Mouse (Mus musculus) stomach, embryonic 16.5 days (tissue): ENCODE results near the gene Crabp1. TPM values are rescaled to one million over a fixed set of nuclear protein-coding genes. Genes with fewer than 3 reads are reported as not detected.

ENCODE experiments used
- ATAC-seq: fragments of 200-750 bp; cut with Nextera tagmentation; 2 replicates; pipeline ENCODE4 v1.8.0; 2017; ENCODE audit warnings: moderate number of reproducible peaks, moderate TSS enrichment; ENCODE audit not compliant: insufficient read depth, low FRiP score
- H3K27ac ChIP-seq: fragments of 300-500 bp; sonication (generic); 2 replicates; pipeline ENCODE4 v1.5.1; 2014; ENCODE audit warnings: low read length
- H3K27me3 ChIP-seq: fragments of 300-500 bp; sonication (generic); 2 replicates; pipeline ENCODE4 v1.6.1; 2014; ENCODE audit warnings: low read length, control low read depth, mixed read lengths; ENCODE audit not compliant: control insufficient read depth, insufficient read depth
- H3K36me3 ChIP-seq: fragments of 300-500 bp; sonication (generic); 2 replicates; pipeline ENCODE4 v1.6.1; 2014; ENCODE audit warnings: low read length; ENCODE audit not compliant: control insufficient read depth, insufficient read depth
- H3K4me1 ChIP-seq: fragments of 300-500 bp; sonication (generic); 2 replicates; pipeline ENCODE4 v1.6.1; 2014; ENCODE audit warnings: low read length, control low read depth, mixed read lengths; ENCODE audit not compliant: control insufficient read depth, insufficient read depth
- H3K4me2 ChIP-seq: fragments of 300-500 bp; sonication (generic); 2 replicates; pipeline ENCODE4 v1.6.1; 2014; ENCODE audit warnings: low read depth, low read length, mixed read lengths
- H3K4me3 ChIP-seq: fragments of 300-500 bp; sonication (generic); replicated peaks from 2 replicates; pipeline ENCODE4 v1.5.1; 2014; ENCODE audit warnings: mild to moderate bottlenecking, low read length
- H3K9ac ChIP-seq: fragments of 300-500 bp; sonication (generic); 2 replicates; pipeline ENCODE4 v1.6.1; 2014; ENCODE audit warnings: low read length
- H3K9me3 ChIP-seq: fragments of 300-500 bp; sonication (generic); replicated peaks from 2 replicates; pipeline ENCODE4 v1.6.1; 2016; ENCODE audit warnings: low read length, control low read depth; ENCODE audit not compliant: control insufficient read depth
- WGBS: fragments of 180-500 bp; shearing (Covaris S2); extraction: QIAGEN DNeasy Blood & Tissue Kit; methylation state at CpG from one replicate; pipeline ENCODE4 v1.1.7; 2014; 5-methylcytosine and 5-hydroxymethylcytosine counted together
- polyA plus RNA-seq: library from polyadenylated mRNA; unstranded; fragments of >200 nt; fragmentation: Nextera tagmentation; extraction: Ambion mirVana; gene quantifications from 2 replicates; pipeline ENCODE4 v1.2.1, GENCODE M21; 2015

The Crabp1 gene
- polyA plus RNA-seq: 34.3 and 43.5 TPM in 2 replicates

- no peak; the same call in 1 of the 2 replicates for ATAC-seq
- Histone ChIP-seq H3K4me1 (peaks cover 8% of the 10 kb centered on the region), H3K4me2 (peak within 1 kb of the TSS; percentile 73), H3K27ac (no peak within 1 kb of the TSS), H3K36me3 (no peaks in the 10 kb centered on the region), H3K4me3 (peak within 1 kb of the TSS; percentile 45), H3K27me3 (peaks cover 45% of the 10 kb centered on the region), H3K9me3 (no peaks in the 10 kb centered on the region), H3K9ac (peak within 1 kb of the TSS; percentile 38)
- WGBS: 1% methylated on average over 39 of the region's 45 CpGs
These were observed at the start of gene Crabp1 for GRCm38 (mm10) chr9:54764561-54765217. TSS of gene Crabp1 (plus strand) at chr9:54764748.

DNA sequence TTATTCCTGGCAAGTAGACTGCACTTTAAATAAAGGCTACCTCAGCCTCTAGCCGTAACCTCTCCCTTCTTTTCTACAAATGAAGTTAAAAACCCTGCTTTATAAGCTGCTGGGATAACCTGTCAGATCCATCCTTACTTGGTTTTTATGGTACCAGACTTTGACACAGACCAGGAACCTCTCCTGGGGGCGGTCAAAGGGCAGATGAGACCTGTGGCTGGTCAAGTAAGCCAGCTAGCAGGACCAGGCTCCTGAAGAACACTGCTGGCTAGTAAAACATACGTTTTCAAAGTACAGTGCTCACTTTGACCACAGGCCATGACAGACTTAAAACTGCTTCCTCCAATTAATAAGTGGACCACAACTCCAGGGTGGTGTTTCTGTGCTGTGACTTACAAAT, 48.8 kb upstream of the Crabp1 start:
- Histone ChIP-seq H3K4me1 (no peaks in the 10 kb centered on the region), H3K4me2 (no peak overlapping the region), H3K36me3 (peaks cover 31% of the 10 kb centered on the region), H3K9ac (no peak overlapping the region), H3K9me3 (no peaks in the 10 kb centered on the region), H3K27ac (no peak overlapping the region), H3K4me3 (no peak overlapping the region), H3K27me3 (no peaks in the 10 kb centered on the region)
- 90% methylated on average over 3 of the region's 3 CpGs for whole genome bisulfite sequencing
- ATAC-seq: no peak

DNA sequence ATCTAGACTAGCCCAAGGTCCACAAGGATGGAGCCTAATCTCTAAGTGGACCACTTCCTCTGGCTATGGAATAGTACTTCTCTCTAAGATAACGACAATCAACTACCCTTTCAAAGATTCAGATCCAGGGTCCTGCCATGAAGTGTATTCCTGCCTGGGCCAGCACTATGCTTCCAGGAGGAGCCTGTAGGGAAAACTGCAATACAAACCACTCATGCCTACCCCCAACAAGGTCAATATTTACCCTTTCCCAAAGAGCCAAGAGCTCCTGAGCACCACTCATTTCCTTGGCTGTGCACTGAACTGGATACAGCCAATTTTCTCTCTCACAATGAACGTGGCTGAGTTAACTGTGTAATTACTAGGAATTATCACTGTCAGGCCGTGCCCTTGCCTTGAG, 47.0 kb upstream of the Crabp1 start:
- no peak overlapping the region for H3K27ac ChIP-seq
- H3K9me3 ChIP-seq: no peaks in the 10 kb centered on the region
- H3K4me1 ChIP-seq: no peaks in the 10 kb centered on the region
- H3K9ac ChIP-seq: no peak overlapping the region
- H3K4me3 ChIP-seq: no peak overlapping the region
- ATAC-seq: no peak
- H3K36me3 ChIP-seq: peaks cover 36% of the 10 kb centered on the region
- 63% methylated on average over 3 of the region's 3 CpGs for WGBS
- no peaks in the 10 kb centered on the region for H3K27me3 ChIP-seq
- H3K4me2 ChIP-seq: no peak overlapping the region

GRCm38 (mm10) chr9:54722156-54722555, 42.4 kb upstream of the Crabp1 start:
- Histone ChIP-seq H3K4me1 (no peaks in the 10 kb centered on the region), H3K9ac (no peak overlapping the region), H3K4me2 (no peak overlapping the region), H3K27me3 (no peaks in the 10 kb centered on the region), H3K4me3 (no peak overlapping the region), H3K9me3 (no peaks in the 10 kb centered on the region), H3K27ac (no peak overlapping the region), H3K36me3 (peaks cover 29% of the 10 kb centered on the region)
- WGBS: 92% methylated on average over 7 of the region's 7 CpGs
- ATAC-seq: no peak

- no peak overlapping the region for H3K9ac ChIP-seq
- 86% methylated on average over 4 of the region's 4 CpGs for WGBS
- no peak overlapping the region for H3K27ac ChIP-seq
- no peaks in the 10 kb centered on the region for H3K4me1 ChIP-seq
- no peak overlapping the region for H3K4me2 ChIP-seq
- H3K4me3 ChIP-seq: no peak overlapping the region
- peaks cover 28% of the 10 kb centered on the region for H3K36me3 ChIP-seq
- H3K9me3 ChIP-seq: no peaks in the 10 kb centered on the region
- ATAC-seq: no peak
- no peaks in the 10 kb centered on the region for H3K27me3 ChIP-seq
These were observed 42.0 kb upstream of the Crabp1 start for GRCm38 (mm10) chr9:54722596-54722995.

DNA sequence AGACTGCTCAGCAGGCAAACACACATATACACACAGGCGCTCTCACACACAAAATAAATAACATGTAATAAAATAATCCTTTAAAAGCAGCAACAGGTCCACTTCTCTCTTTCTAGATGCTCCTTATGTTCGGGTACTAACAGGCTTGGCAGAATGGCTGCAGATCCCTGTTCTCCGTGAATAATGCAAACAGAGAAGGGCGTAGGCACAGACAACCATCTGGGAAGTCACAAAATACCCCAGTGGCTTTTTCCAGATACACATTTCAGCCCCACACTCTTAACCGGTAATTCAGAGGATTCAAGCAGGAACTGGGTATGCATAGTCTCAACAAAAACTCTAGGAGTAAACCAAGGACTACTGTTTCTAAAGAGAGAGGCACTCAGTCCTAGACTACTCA, 38.2 kb upstream of the Crabp1 start:
- Histone ChIP-seq H3K9ac (no peak overlapping the region), H3K9me3 (no peaks in the 10 kb centered on the region), H3K4me1 (no peaks in the 10 kb centered on the region), H3K27me3 (no peaks in the 10 kb centered on the region), H3K4me2 (no peak overlapping the region), H3K27ac (no peak overlapping the region), H3K36me3 (peaks cover 24% of the 10 kb centered on the region), H3K4me3 (no peak overlapping the region)
- ATAC-seq: no peak
- WGBS: 77% methylated on average over 5 of the region's 5 CpGs

GRCm38 (mm10) chr9:54732122-54732521, 32.4 kb upstream of the Crabp1 start:
- Histone ChIP-seq H3K4me1 (peaks cover 6% of the 10 kb centered on the region), H3K36me3 (peaks cover 11% of the 10 kb centered on the region), H3K27ac (no peak overlapping the region), H3K27me3 (no peaks in the 10 kb centered on the region), H3K4me3 (no peak overlapping the region), H3K9ac (no peak overlapping the region), H3K9me3 (no peaks in the 10 kb centered on the region), H3K4me2 (no peak overlapping the region)
- 86% methylated on average over 2 of the region's 2 CpGs for WGBS
- no peak for ATAC-seq

- under 1% methylated on average over 32 of the region's 32 CpGs for WGBS
- H3K4me2 ChIP-seq: peak within 1 kb of the TSS; percentile 68
These were observed 30.5 kb upstream of the Crabp1 start, which contains the start of gene Wdr61 for GRCm38 (mm10) chr9:54733921-54734638. TSS of gene Wdr61 (minus strand) at chr9:54734519.

DNA sequence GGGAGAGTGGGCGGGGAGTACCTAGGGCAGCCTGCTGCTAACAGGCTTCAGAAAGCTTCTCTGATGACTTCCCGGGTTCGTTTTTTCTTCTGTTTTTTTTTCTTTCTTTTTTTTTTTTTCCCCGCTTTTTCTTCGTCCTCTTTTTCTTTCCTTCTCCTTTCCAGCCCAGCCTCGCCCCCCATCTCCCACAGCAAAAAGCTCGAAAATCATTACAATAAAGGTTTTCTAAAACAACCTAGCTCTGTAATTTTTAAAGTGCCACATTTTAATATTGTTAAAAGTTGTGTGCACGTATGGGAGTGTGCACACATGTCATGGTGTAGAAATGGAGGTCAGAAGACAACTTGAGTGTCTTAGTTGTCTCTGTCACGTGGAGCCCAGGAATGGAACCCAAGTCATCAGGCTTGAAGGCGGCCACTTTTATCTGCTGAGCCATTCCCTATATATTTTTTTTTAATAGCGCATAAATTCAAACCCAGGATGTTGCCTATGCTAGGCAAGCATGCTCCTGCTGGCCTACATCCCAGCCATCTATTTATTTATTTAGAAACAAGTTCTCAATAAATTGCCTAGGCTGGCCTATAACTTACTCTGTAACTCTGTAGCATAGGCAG, 29.8 kb upstream of the Crabp1 start:
- WGBS: 21% methylated on average over 11 of the region's 11 CpGs
- no peaks in the 10 kb centered on the region for H3K9me3 ChIP-seq
- ATAC-seq: no peak
- no peaks in the 10 kb centered on the region for H3K36me3 ChIP-seq
- H3K9ac ChIP-seq: peak overlapping the region; percentile 55
- no peak overlapping the region for H3K27ac ChIP-seq
- H3K27me3 ChIP-seq: no peaks in the 10 kb centered on the region
- peak overlapping the region; percentile 52 for H3K4me2 ChIP-seq
- H3K4me1 ChIP-seq: peaks cover 6% of the 10 kb centered on the region
- H3K4me3 ChIP-seq: peak overlapping the region; percentile 58

More at GRCm38 (mm10) chr9:54733921-54734638, 30.5 kb upstream of the Crabp1 start, which contains the start of gene Wdr61:
- Histone ChIP-seq H3K36me3 (peaks cover 6% of the 10 kb centered on the region), H3K4me3 (peak within 1 kb of the TSS; percentile 58), H3K27ac (no peak within 1 kb of the TSS), H3K9ac (peak within 1 kb of the TSS; percentile 70), H3K27me3 (no peaks in the 10 kb centered on the region), H3K4me1 (peaks cover 6% of the 10 kb centered on the region), H3K9me3 (no peaks in the 10 kb centered on the region)
- peak; percentile 98 for ATAC-seq
